ENCODE assay signal across 29 mouse cellular contexts in genomic region chr8:82996843-82997242, GRCm38 (mm10).
A peak's percentile ranks its signal among the peaks of the same experiment; 100 is the strongest.
DNase-seq lines count a peak whose midpoint lies in the region; ATAC-seq and TF ChIP-seq lines count a peak whose summit lies in the region.
"Had no signal": no experiment of that assay in that cellular context is flagged by ENCODE, and none has a peak within 500 bp of the region (broad histone marks: within the 10 kb centered on the region; RNA-seq: fewer than 3 reads in every experiment).

No protein-coding gene starts in this region.

- ATAC-seq in monocyte, adult 5-6 weeks (replicated peaks; ENCODE audit: insufficient number of reproducible peaks, low FRiP score, low TSS enrichment, poor library complexity, severe bottlenecking): peak; percentile 72; the same call in 1 of the 2 replicates
- ATAC-seq in midbrain, embryonic 16.5 days: no peak
- ATAC-seq: activated CD4-positive, CD25-positive, alpha-beta regulatory T cell, adult 4 months; CD4-positive, CD25-positive, alpha-beta regulatory T cell, adult 4 months; forebrain, embryonic 13.5 days; forebrain, embryonic 16.5 days; hindbrain, postnatal 0 days; inflammation-experienced regulatory T-cells, adult 6 months had no signal

- no peak for TF ChIP-seq POLR2A in CH12.LX (IDR thresholded peaks at IDR 0.05; ENCODE audit: low read depth, low read length)
- TF ChIP-seq POLR2A in bone marrow macrophage, adult 2 months (IDR thresholded peaks at IDR 0.05; ENCODE audit: borderline replicate concordance, low read depth, low read length): no peak

- no peak overlapping the region for H3K27ac ChIP-seq in CH12.LX (ENCODE audit: insufficient read depth, low read depth)
- peak overlapping the region; percentile 37; the same call in 1 of the 2 replicates for H3K27ac ChIP-seq in bone marrow macrophage, adult 2 months (ENCODE audit: insufficient read depth, low read depth, low read length)
- H3K27ac ChIP-seq in macrophage: peak overlapping the region; percentile 12; the same call in 1 of the 2 replicates
- no peak overlapping the region for H3K27ac ChIP-seq in midbrain, embryonic 16.5 days (ENCODE audit: low read length)
- H3K27ac ChIP-seq: forebrain, embryonic 10.5 days; forebrain, embryonic 13.5 days; gastrocnemius, adult 2 months; heart, embryonic 15.5 days; hindbrain, embryonic 10.5 days; hindbrain, embryonic 13.5 days; hindbrain, postnatal 0 days had no signal

- H3K36me3 ChIP-seq in CH12.LX (replicated peaks in 1 of 2; ENCODE audit: control insufficient read depth in 1 of 2, insufficient read depth in 1 of 2, low read length in 1 of 2) (no peaks in the 10 kb centered on the region), macrophage (ENCODE audit: inconsistent target) (no peaks in the 10 kb centered on the region)
- no peaks in the 10 kb centered on the region for H3K36me3 ChIP-seq in midbrain, embryonic 16.5 days (ENCODE audit: control insufficient read depth, insufficient read depth, low read length)
- H3K36me3 ChIP-seq: forebrain, embryonic 10.5 days; heart, embryonic 12.5 days; heart, embryonic 15.5 days; hindbrain, embryonic 10.5 days; hindbrain, embryonic 13.5 days had no signal

- no peak; the same call in 1 of the 2 replicates for TF ChIP-seq RAD21 in CH12.LX (IDR thresholded peaks at IDR 0.05; ENCODE audit: low read depth, low read length)

- no peak overlapping the region for H3K4me3 ChIP-seq in CH12.LX (replicated peaks in 1 of 3; ENCODE audit: low read depth in 2 of 3, low read length in 2 of 3, poor library complexity in 1 of 3)
- no peak overlapping the region for H3K4me3 ChIP-seq in bone marrow macrophage, adult 2 months (ENCODE audit: insufficient read depth, low read length)
- H3K4me3 ChIP-seq in macrophage (ENCODE audit: inconsistent target): no peak overlapping the region
- H3K4me3 ChIP-seq in midbrain, embryonic 16.5 days (ENCODE audit: low read depth, low read length): no peak overlapping the region
- H3K4me3 ChIP-seq: forebrain, embryonic 10.5 days; forebrain, embryonic 13.5 days; gastrocnemius, adult 2 months; heart, embryonic 12.5 days; heart, embryonic 15.5 days; hindbrain, embryonic 10.5 days; hindbrain, embryonic 13.5 days had no signal

- 37% methylated on average over 3 of the region's 3 CpGs for WGBS in macrophage (ENCODE audit: missing documents)
- WGBS in midbrain, embryonic 16.5 days: 87% methylated on average over 3 of the region's 3 CpGs

- no peaks in the 10 kb centered on the region for H3K79me2 ChIP-seq in CH12.LX (replicated peaks; ENCODE audit: control insufficient read depth, extremely low read depth, insufficient read depth, poor library complexity, severe bottlenecking)
- H3K79me2 ChIP-seq in macrophage (ENCODE audit: inconsistent target): no peaks in the 10 kb centered on the region

- H3K27me3 ChIP-seq in CH12.LX (replicated peaks): no peaks in the 10 kb centered on the region
- no peaks in the 10 kb centered on the region for H3K27me3 ChIP-seq in midbrain, embryonic 16.5 days (ENCODE audit: control insufficient read depth, insufficient read depth, low read depth, low read length)
- H3K27me3 ChIP-seq: forebrain, embryonic 13.5 days; heart, embryonic 12.5 days; heart, embryonic 15.5 days; hindbrain, embryonic 13.5 days had no signal

- no peaks in the 10 kb centered on the region for H3K9me3 ChIP-seq in CH12.LX (replicated peaks; ENCODE audit: low read length)
- H3K9me3 ChIP-seq in midbrain, embryonic 16.5 days (replicated peaks; ENCODE audit: control insufficient read depth, low read length, poor library complexity, severe bottlenecking): no peaks in the 10 kb centered on the region
- H3K9me3 ChIP-seq: forebrain, embryonic 10.5 days; forebrain, embryonic 13.5 days; heart, embryonic 12.5 days; heart, embryonic 15.5 days; hindbrain, embryonic 10.5 days; hindbrain, embryonic 13.5 days had no signal

- in situ Hi-C loops in CH12.LX (cut with MboI; ENCODE audit: low pct_ligation_motif_present, low pct_unique_long_range_greater_than_20kb, low sequenced_read_pairs): no loop called here

- peak; percentile 56 for DNase-seq in CH12.LX (ENCODE audit: extremely low read depth)
- no peak for DNase-seq in adrenal gland, postnatal 14 days
- DNase-seq in cerebellum, adult 11 months: no peak
- DNase-seq: adrenal gland, adult 8-10 months; adrenal gland, postnatal 36 days; cerebellum, adult 11-12 months; cerebellum, adult 8-10 months; cerebellum, postnatal 10 days; cerebellum, postnatal 36 days; gastrocnemius, adult 2 months; gastrocnemius, postnatal 14 days; heart, postnatal 10 days; heart, postnatal 36 days; kidney, adult 11 months had no signal

- peak; percentile 97 for TF ChIP-seq EP300 in CH12.LX (IDR thresholded peaks at IDR 0.05; ENCODE audit: low read length)

- dilution Hi-C loops in CH12.LX (cut with MboI; ENCODE audit: extremely low pct_ligation_motif_present, extremely low pct_unique_long_range_greater_than_20kb, low sequenced_read_pairs): no loop called here

- no peak overlapping the region for H3K9ac ChIP-seq in CH12.LX (ENCODE audit: insufficient read depth, low read depth)
- H3K9ac ChIP-seq in midbrain, embryonic 16.5 days (ENCODE audit: low read depth, low read length): no peak overlapping the region
- H3K9ac ChIP-seq: forebrain, embryonic 13.5 days; heart, embryonic 12.5 days; heart, embryonic 15.5 days; hindbrain, embryonic 13.5 days had no signal

- peaks cover 34 to 89% of the 10 kb centered on the region in 2 experiments for H3K4me1 ChIP-seq in CH12.LX (ENCODE audit: control insufficient read depth in 1 of 2, insufficient read depth in 2 of 2)
- peaks cover 18% of the 10 kb centered on the region for H3K4me1 ChIP-seq in bone marrow macrophage, adult 2 months (ENCODE audit: control insufficient read depth, insufficient read depth, low read length)
- H3K4me1 ChIP-seq in midbrain, embryonic 16.5 days (ENCODE audit: control insufficient read depth, insufficient read depth, low read length): no peaks in the 10 kb centered on the region
- H3K4me1 ChIP-seq: forebrain, embryonic 10.5 days; forebrain, embryonic 13.5 days; heart, embryonic 12.5 days; hindbrain, embryonic 10.5 days; hindbrain, embryonic 13.5 days had no signal

- peak overlapping the region; percentile 55; the same call in 1 of the 2 replicates for H3K4me2 ChIP-seq in CH12.LX (ENCODE audit: insufficient read depth, low read depth, poor library complexity, severe bottlenecking)
- no peak overlapping the region for H3K4me2 ChIP-seq in midbrain, embryonic 16.5 days (ENCODE audit: low read length)
- H3K4me2 ChIP-seq: forebrain, embryonic 13.5 days; heart, embryonic 12.5 days; heart, embryonic 15.5 days; hindbrain, embryonic 13.5 days had no signal

- TF ChIP-seq CTCF in CH12.LX (conservative IDR thresholded peaks at IDR 0.05 in 1 of 2, IDR thresholded peaks at IDR 0.05 in 1 of 2; ENCODE audit: low read depth in 2 of 2, low read length in 2 of 2): peak in 1 of 2 experiments; percentile 25; a peak in 1 of 4 replicates
- 0 out of 2 replicates have a peak, but pooled peaks have one; percentile 10 for TF ChIP-seq CTCF in bone marrow macrophage, adult 2 months (IDR thresholded peaks at IDR 0.05; ENCODE audit: low read depth, low read length)

TF ChIP-seq in CH12.LX, 34 proteins besides CTCF, POLR2A, EP300 and RAD21 (continues in another document):
- TF ChIP-seq CHD2 (IDR thresholded peaks at IDR 0.05; ENCODE audit: low read length) (peak; percentile 72), POLR2AphosphoS2 (IDR thresholded peaks at IDR 0.05; ENCODE audit: low read depth, low read length) (no peak), ZNF384 (IDR thresholded peaks at IDR 0.05; ENCODE audit: low read depth, low read length) (0 out of 2 replicates have a peak, but pooled peaks have one; percentile 19), USF1 (IDR thresholded peaks at IDR 0.05; ENCODE audit: low read depth, low read length) (no peak), CHD1 (IDR thresholded peaks at IDR 0.05; ENCODE audit: low read depth, low read length) (no peak), ZC3H11A (IDR thresholded peaks at IDR 0.05; ENCODE audit: low read depth, low read length) (no peak), MXI1 (IDR thresholded peaks at IDR 0.05; ENCODE audit: low read depth, low read length) (no peak), HCFC1 (IDR thresholded peaks at IDR 0.05; ENCODE audit: low read depth, low read length) (0 out of 2 replicates have a peak, but pooled peaks have one; percentile 3), IRF4 (IDR thresholded peaks at IDR 0.05; ENCODE audit: low read depth, low read length) (peak; percentile 94), ELF1 (IDR thresholded peaks at IDR 0.05; ENCODE audit: low read depth, low read length) (no peak), MAFK (IDR thresholded peaks at IDR 0.05; ENCODE audit: insufficient replicate concordance, low read length) (peak; percentile 51; the same call in 1 of the 2 replicates), NELFE (IDR thresholded peaks at IDR 0.05; ENCODE audit: low read depth, low read length) (no peak), MAX (IDR thresholded peaks at IDR 0.05; ENCODE audit: low read length) (peak; percentile 44; the same call in 1 of the 2 replicates), USF2 (conservative IDR thresholded peaks at IDR 0.05; ENCODE audit: low read depth, low read length) (no peak), RCOR1 (conservative IDR thresholded peaks at IDR 0.05; ENCODE audit: low read depth, low read length) (peak; percentile 97), TBP (conservative IDR thresholded peaks at IDR 0.05; ENCODE audit: low read depth, low read length) (no peak), ZMIZ1 (IDR thresholded peaks at IDR 0.05; ENCODE audit: low read depth, low read length) (no peak), SMC3 (IDR thresholded peaks at IDR 0.05; ENCODE audit: low read depth, low read length) (no peak), SIN3A (IDR thresholded peaks at IDR 0.05; ENCODE audit: low read length) (peak; percentile 69), TCF12 (IDR thresholded peaks at IDR 0.05; ENCODE audit: low read depth, low read length) (peak; percentile 62; the same call in 1 of the 2 replicates), KAT2A (IDR thresholded peaks at IDR 0.05; ENCODE audit: insufficient replicate concordance, low read length) (no peak), ZKSCAN1 (IDR thresholded peaks at IDR 0.05; ENCODE audit: borderline replicate concordance, low read depth, low read length) (no peak), JUN (IDR thresholded peaks at IDR 0.05; ENCODE audit: insufficient read depth, low read depth, low read length) (peak; percentile 74), MEF2A (IDR thresholded peaks at IDR 0.05; ENCODE audit: borderline replicate concordance, low read depth, low read length) (peak; percentile 86), MYC (IDR thresholded peaks at IDR 0.05; ENCODE audit: low read depth, low read length) (peak; percentile 64; the same call in 1 of the 2 replicates), UBTF (IDR thresholded peaks at IDR 0.05; ENCODE audit: low read depth, low read length) (no peak), NRF1 (IDR thresholded peaks at IDR 0.05; ENCODE audit: low read depth, low read length) (no peak), JUND (conservative IDR thresholded peaks at IDR 0.05; ENCODE audit: low read depth, low read length) (peak; percentile 82), BHLHE40 (IDR thresholded peaks at IDR 0.05; ENCODE audit: low read depth, low read length) (peak; percentile 99)

Comparison
In these comparisons a context has a peak if more than half of its experiments do, and no peak if none do; other contexts are left out.
1. H3K27ac ChIP-seq: peak in bone marrow macrophage, adult 2 months (single experiment) and macrophage (single experiment); none in CH12.LX (single experiment) and midbrain, embryonic 16.5 days (single experiment).